Mouse (Mus musculus) bone marrow macrophage, adult 2 months (primary cell): ENCODE data around the gene Parp11.

Experiments
- CTCF ChIP-seq: IDR thresholded peaks from 2 replicates; pipeline ENCODE4 v1.5.1; 2012; ENCODE audit warnings: low read depth, mild to moderate bottlenecking, low read length, moderate library complexity
- POLR2A ChIP-seq: IDR thresholded peaks from 2 replicates; pipeline ENCODE4 v1.6.1; 2012; ENCODE audit warnings: mild to moderate bottlenecking, low read depth, low read length, borderline replicate concordance

- TF ChIP-seq POLR2A: no peak
- no peak for TF ChIP-seq CTCF
Observed at GRCm38 (mm10) chr6:127493750-127494149, 47.1 kb downstream of the Parp11 start.
